Mouse (Mus musculus) neural tube, embryonic 15.5 days (tissue): ENCODE data around the gene Zfp61. TPM values are rescaled to one million over a fixed set of nuclear protein-coding genes. Genes with fewer than 3 reads are reported as not detected.

Source experiments
- ATAC-seq: fragments of 200-750 bp; cut with Nextera tagmentation; 2 replicates; pipeline ENCODE4 v1.8.0; 2017; ENCODE audit warnings: mild to moderate bottlenecking, moderate TSS enrichment, moderate library complexity; ENCODE audit not compliant: low FRiP score
- H3K27ac ChIP-seq: fragments of 300-500 bp; sonication (generic); replicated peaks from 2 replicates; pipeline ENCODE4 v1.5.1; 2015; ENCODE audit warnings: mild to moderate bottlenecking, inconsistent platforms
- H3K27me3 ChIP-seq: fragments of 300-500 bp; sonication (generic); replicated peaks from 2 replicates; pipeline ENCODE4 v1.6.1; 2015; ENCODE audit warnings: inconsistent platforms
- H3K36me3 ChIP-seq: fragments of 300-500 bp; sonication (generic); 2 replicates; pipeline ENCODE4 v1.6.1; 2015; ENCODE audit warnings: inconsistent platforms
- H3K4me1 ChIP-seq: fragments of 300-500 bp; sonication (generic); 2 replicates; pipeline ENCODE4 v1.6.1; 2015; ENCODE audit warnings: inconsistent platforms
- H3K4me2 ChIP-seq: fragments of 300-500 bp; sonication (generic); 2 replicates; pipeline ENCODE4 v1.6.1; 2015; ENCODE audit warnings: inconsistent platforms, mild to moderate bottlenecking, moderate library complexity
- H3K4me3 ChIP-seq: fragments of 300-500 bp; sonication (generic); replicated peaks from 2 replicates; pipeline ENCODE4 v1.5.1; 2015; ENCODE audit warnings: mild to moderate bottlenecking, inconsistent platforms
- H3K9ac ChIP-seq: fragments of 300-500 bp; sonication (generic); replicated peaks from 2 replicates; pipeline ENCODE4 v1.6.1; 2015; ENCODE audit warnings: mild to moderate bottlenecking, inconsistent platforms
- H3K9me3 ChIP-seq: fragments of 300-500 bp; sonication (generic); replicated peaks from 2 replicates; pipeline ENCODE4 v1.6.1; 2016; ENCODE audit warnings: inconsistent platforms
- WGBS: fragments of 180-500 bp; shearing (Covaris S2); methylation state at CpG from one replicate; pipeline ENCODE4 v1.1.7; 2015; ENCODE audit warnings: mixed read lengths; 5-methylcytosine and 5-hydroxymethylcytosine counted together
- microRNA-seq: library from miRNA; unstranded; fragments of <30 nt; microRNA quantifications from one replicate; pipeline ENCODE4, GENCODE M21; 2017
- polyA plus RNA-seq: library from polyadenylated mRNA; unstranded; fragments of >200 nt; fragmentation: Nextera tagmentation; extraction: Ambion mirVana; gene quantifications from 2 replicates; pipeline ENCODE4 v1.2.1, GENCODE M21; 2015

The Zfp61 gene
- polyA plus RNA-seq, 1 experiment from 2014 or later: 44.7 TPM

DNA sequence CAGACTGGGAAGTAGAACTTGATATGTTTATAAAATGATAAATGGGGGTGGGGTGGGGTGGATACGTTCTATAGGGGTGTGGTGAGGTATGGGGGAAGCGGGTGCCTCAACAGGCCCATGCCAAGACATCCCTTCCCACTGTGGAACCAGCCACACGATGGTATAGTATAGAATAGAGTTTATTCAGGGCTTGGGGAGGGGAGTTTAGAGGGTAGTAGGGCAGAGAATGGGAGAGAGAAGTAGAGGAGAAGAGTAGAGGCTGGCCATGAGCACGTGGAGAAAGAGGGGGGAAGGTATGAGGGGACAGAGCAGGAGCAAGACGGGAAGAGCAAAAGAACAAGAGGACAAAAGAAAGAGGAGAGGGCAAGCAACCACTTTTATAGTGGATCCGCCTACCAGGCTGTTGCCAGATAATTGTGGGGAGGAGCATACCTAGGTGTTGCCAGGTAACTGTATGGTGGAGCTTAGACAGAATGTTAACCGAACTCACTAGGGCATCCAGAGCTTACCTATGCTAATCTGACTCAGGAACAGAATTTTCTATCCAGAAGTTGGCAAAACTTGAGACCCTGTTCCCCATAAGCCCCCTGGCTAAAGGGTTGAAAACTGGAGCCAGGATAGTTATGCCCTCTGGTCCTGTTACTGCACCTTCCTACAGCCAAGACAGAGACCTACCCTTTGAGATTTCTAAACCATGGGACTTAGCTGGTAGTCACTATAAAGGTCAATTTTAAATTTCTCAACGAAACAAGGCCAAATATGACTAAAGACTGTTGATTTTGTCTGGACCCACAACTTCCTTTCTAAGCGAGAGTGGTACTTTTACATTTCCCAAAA, 47.0 kb downstream of the Zfp61 start:
- Histone ChIP-seq H3K27me3 (no peaks in the 10 kb centered on the region), H3K9ac (no peak overlapping the region), H3K4me2 (peak overlapping the region; percentile 73), H3K27ac (no peak overlapping the region; the same call in 1 of the 2 replicates), H3K36me3 (no peaks in the 10 kb centered on the region), H3K9me3 (no peaks in the 10 kb centered on the region), H3K4me3 (peak overlapping the region; percentile 60), H3K4me1 (peaks cover 31% of the 10 kb centered on the region)
- peak; percentile 74 for ATAC-seq
- WGBS: 60% methylated on average over 9 of the region's 9 CpGs

Small RNA genes within 50 kb of the gene (microRNA-seq; reads per million reads assigned to microRNA genes)
- gene Gm27592: not detected

Other genes starting within 250 kb of the Zfp61 start
- not detected in 2 replicates for gene Vmn1r183, start 248.0 kb downstream of the Zfp61 start, polyA plus RNA-seq
- gene Zfp180, start 219.3 kb downstream of the Zfp61 start, polyA plus RNA-seq: 31.6 and 33.4 TPM in 2 replicates
- 10.4 and 12.2 TPM in 2 replicates for gene Zfp112, start 188.9 kb downstream of the Zfp61 start, polyA plus RNA-seq
- 24.4 and 24.7 TPM in 2 replicates for gene Zfp235, start 167.1 kb downstream of the Zfp61 start, polyA plus RNA-seq
- gene Zfp114, start 126.2 kb downstream of the Zfp61 start, polyA plus RNA-seq: 5.3 and 6.2 TPM in 2 replicates
- 5.1 and 5.9 TPM in 2 replicates for gene Zfp111, start 89.8 kb downstream of the Zfp61 start, polyA plus RNA-seq
- 4.4 and 4.5 TPM in 2 replicates for gene Zfp109, start 63.7 kb downstream of the Zfp61 start, polyA plus RNA-seq
- 6.0 and 6.9 TPM in 2 replicates for gene Zfp108, start 46.4 kb downstream of the Zfp61 start, polyA plus RNA-seq
- gene Zfp93, start 30.8 kb downstream of the Zfp61 start, polyA plus RNA-seq: 6.3 and 8.8 TPM in 2 replicates
- 20.0 and 20.2 TPM in 2 replicates for gene Zfp94, start 15.4 kb upstream of the Zfp61 start, polyA plus RNA-seq
- gene Tescl, start 32.7 kb upstream of the Zfp61 start, polyA plus RNA-seq: 0.24 and 0.29 TPM in 2 replicates
- 0.06 TPM in 1 of 2 replicates, not detected in the other for gene Lypd5, start 48.0 kb upstream of the Zfp61 start, polyA plus RNA-seq
- gene Kcnn4, start 69.0 kb upstream of the Zfp61 start, polyA plus RNA-seq: 3.0 and 11.2 TPM in 2 replicates
- gene Smg9, start 98.4 kb upstream of the Zfp61 start, polyA plus RNA-seq: 34.4 and 38.3 TPM in 2 replicates
- gene Irgc1, start 151.1 kb upstream of the Zfp61 start, polyA plus RNA-seq: not detected in 2 replicates
- gene Plaur, start 161.3 kb upstream of the Zfp61 start, polyA plus RNA-seq: 1.7 and 4.6 TPM in 2 replicates
- 67.2 and 90.6 TPM in 2 replicates for gene Cadm4, start 180.8 kb upstream of the Zfp61 start, polyA plus RNA-seq
- 215 and 282 TPM in 2 replicates for gene Zfp428, start 205.8 kb upstream of the Zfp61 start, polyA plus RNA-seq
- 0.98 and 1.2 TPM in 2 replicates for gene AC161166.1, start 211.2 kb upstream of the Zfp61 start, polyA plus RNA-seq
- 18.8 and 21.1 TPM in 2 replicates for gene Irgq, start 229.5 kb upstream of the Zfp61 start, polyA plus RNA-seq
- gene Pinlyp, start 244.9 kb upstream of the Zfp61 start, polyA plus RNA-seq: 0.51 TPM in 1 of 2 replicates, not detected in the other
- gene Xrcc1, start 245.1 kb upstream of the Zfp61 start, polyA plus RNA-seq: 60.2 and 75.0 TPM in 2 replicates